Mouse (Mus musculus): ENCODE measurements at regions not wholly inside any gene's neighbourhood (a gene's known extent, or its start where the extent isn't known, plus 50 kb on each side); places are given as distances from the start of the nearest gene placed in this dataset.

- no peak for TF ChIP-seq CTCF (IDR thresholded peaks at IDR 0.05; ENCODE audit: low read depth, low read length)
- TF ChIP-seq POLR2A (IDR thresholded peaks at IDR 0.05; ENCODE audit: extremely low read depth, insufficient read depth, low read length), result no peak
Observed at GRCm38 (mm10) chr10:16589399-16589798, 1133.6 kb upstream of the Cited2 start.
